Mouse (Mus musculus) heart, adult 2 months (tissue): ENCODE data around the gene Zbtb9.

Experiments
- CTCF ChIP-seq: fragments of 200-600 bp; IDR thresholded peaks from 2 replicates; pipeline ENCODE4 v1.8.1; 2022; ENCODE audit warnings: antibody characterized with exemption, mild to moderate bottlenecking, moderate library complexity
- POLR2A ChIP-seq: fragments of 200-500 bp; IDR thresholded peaks from 2 replicates; pipeline ENCODE4 v1.6.1; 2011; ENCODE audit warnings: mild to moderate bottlenecking, low read depth, low read length, control low read depth; ENCODE audit not compliant: insufficient read depth

GRCm38 (mm10) chr17:26958880-26959279 is 14.1 kb upstream of the Zbtb9 start:
- TF ChIP-seq POLR2A (no peak), CTCF (no peak)
